Mouse (Mus musculus) adrenal gland, adult 8-10 months (tissue): Measurements from ENCODE around the gene Usp8. TPM values are rescaled to one million over a fixed set of nuclear protein-coding genes. Genes with fewer than 3 reads are reported as not detected.
A peak's percentile ranks its signal among the peaks of the same experiment; 100 is the strongest.

Source experiments
- DNase-seq: peaks from one replicate; pipeline ENCODE4 v3.0.0; 2022
- total RNA-seq, 4 experiments: library from RNA; stranded (reverse); gene quantifications; 2 replicates each; pipeline ENCODE4 v1.2.4; 2022

Gene Usp8
- total RNA-seq, 4 experiments from 2014 or later, result 67.9 to 76.5 (median 75.1) TPM

DNA sequence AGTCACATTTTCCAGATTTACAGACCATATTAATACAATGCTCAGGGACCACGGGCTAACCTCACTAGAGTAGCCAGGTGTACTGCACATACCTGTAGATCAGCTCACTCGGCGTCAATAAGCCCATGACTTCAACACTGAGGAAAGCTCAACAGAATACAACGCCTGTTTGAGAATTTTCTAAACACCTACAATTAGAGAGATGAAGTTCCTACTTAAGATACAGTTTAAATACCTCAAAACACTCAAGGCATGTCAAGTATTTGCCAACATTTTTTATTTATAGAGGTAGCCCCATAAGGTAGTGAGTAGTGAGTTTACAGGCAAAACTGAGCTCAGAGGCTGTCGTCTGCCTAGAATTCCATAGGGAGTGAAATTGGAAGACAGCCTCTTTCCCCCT is 36.3 kb downstream of the Usp8 start:
- no peak for DNase-seq

DNA sequence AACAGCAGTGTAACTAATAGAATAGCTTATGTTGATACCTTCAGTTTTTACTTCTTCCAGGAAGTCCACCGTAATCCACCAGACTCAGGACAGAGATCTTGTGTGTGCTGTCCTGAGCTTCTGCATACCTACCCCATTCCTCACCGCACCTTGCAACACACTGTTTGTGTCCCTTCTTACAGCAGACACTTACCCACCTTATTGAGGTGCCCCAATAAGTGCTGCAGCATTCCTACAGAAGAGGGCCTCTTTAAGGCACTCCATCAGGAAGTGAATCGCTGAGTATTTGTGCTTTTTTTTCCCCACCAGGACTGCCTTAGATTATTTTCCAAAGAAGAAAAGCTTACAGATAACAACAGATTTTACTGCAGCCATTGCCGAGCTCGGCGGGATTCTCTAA is 48.5 kb downstream of the Usp8 start:
- DNase-seq, result no peak

DNA sequence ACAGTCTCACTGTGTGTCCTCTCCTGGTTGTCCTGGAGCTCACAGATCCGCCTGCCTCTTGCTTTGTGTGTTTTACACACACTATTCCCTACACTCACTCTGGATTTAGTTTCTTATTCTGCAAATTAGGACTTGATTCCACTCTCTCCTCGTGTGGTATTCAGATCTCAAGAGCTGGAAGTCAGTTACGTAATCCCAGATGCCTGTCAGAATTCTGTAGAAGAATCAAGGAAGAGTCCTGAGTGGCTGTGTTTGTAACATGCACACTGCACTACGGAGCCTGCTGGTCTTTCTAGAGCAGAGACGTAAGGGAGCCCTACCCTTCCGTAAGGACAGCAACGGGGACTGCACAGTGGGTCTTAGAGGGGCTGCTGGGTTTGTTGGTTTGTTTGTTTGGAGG is 52.2 kb downstream of the Usp8 start:
- DNase-seq, result no peak

DNA sequence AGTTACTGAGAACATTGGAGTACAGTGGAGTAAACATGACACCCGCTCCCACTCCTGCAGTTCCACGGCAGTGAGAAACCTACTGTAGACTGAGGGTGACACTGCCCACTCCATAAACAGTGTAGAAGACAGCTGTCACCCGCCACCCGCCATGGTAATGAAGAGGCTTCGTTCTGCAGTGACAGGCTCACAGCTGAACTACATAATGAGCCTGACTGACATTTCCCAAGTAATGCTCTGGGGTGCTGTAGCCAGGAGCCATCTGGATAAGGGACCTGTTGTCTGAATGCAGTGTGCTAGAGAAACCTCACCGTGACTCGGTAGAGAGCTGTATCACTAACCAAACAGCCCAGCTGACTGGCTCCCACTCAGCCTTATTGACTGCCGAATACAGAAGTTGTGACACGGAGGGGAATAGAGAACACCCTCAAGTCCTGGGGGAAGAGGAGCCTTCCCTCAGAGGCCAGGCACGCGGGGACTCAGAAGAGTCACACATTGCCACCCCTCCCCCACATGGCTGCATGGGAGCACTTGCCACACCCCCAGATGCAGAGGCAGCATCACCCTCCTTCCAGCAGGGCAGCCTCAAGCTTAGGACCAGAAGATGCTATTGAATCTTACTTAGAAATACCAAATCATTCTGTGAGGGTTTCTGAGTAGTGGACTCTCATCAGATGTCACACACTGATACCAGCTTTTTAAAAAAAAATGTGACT is 58.9 kb downstream of the Usp8 start:
- no peak for DNase-seq

DNA sequence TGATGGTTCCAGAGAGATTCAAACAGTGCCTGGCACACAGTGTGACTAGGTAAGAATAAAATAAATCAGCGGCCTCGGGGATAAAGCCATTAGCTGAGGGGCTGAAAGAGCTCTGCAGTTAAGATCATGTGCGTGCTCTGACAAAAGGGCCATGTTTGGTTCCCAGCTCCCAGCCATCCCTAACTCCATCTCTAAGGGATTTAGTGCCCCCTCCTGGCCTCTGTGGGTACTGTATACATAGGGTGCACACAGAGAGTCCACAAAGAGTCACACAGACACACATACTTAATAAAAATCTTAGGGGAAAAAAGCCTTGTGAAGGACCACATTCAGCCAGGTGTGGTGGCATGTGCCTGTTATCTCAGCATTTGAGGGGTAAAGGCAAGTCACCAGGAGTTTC is 60.5 kb downstream of the Usp8 start:
- DNase-seq, result no peak

DNA sequence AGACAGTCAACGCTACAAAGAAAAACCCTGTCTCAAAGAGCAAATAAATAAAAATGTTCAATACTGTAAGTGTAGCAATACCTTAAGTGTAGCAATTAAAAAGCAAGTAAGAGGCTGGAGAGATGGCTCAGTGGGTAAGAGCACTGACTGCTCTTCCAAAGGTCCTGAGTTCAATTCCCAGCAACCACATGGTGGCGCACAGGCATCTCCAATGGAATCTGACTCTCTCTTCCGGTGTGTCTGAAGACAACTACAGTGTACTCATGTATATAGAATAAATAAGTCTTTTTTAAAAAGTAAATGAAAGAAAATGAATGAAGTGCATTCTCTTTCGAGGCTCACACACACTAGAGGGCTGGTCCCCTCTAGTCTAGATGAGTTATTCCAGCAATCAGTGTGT is 61.1 kb downstream of the Usp8 start:
- DNase-seq, result no peak

DNA sequence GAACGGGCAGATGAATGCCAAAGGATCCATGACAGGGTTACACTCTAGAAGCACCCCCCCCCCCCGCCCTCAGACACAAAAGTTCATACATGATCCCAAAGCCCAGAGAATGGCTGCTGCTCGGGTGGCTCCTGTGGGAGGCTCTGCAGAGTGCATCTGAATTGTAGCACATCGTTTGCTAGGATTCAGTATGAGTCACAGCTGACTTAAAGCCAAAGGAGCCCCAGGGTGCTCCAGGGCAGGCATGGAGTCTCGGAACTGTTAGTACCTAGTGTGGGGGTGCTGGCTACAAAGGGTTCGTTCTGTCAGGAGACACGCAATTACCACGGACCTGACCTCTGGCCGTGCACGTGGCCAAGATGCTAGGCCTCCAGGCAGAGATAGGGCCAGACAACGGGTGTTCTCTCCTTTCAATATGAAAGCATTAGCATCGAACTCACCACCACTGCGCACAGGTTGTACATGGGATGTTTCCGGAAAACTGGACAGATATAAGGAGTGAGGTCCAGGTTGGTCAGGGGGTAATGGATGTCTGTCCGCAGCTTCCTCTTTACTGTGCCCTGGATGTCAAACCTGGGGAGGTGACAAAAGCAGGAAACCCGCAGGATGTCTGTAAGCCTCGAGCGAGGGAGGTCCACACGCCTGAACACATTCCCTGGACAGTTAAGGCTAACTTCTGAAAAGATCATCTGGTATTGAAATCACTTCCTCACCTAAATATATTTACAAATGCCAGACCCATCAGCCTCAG is 62.5 kb downstream of the Usp8 start:
- no peak for DNase-seq

DNA sequence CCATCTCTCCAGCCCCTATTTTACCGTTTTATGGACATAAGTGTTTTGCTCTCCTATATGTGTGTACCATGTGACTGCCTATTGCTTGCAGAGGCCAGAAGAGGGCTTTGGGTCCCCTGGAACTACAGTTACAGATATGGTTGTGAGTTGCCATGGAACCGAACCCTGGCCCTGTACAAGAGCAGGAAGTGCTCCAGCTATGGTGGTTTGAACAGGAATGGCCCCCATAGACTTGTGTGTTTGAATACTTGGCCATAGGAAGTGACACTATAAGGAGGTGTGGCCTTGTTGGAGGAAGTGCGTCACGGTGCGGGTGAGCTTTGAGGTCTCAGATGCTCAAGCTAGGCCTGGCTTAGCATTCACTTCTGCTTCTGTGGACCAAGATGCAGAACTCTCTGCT is 65.1 kb downstream of the Usp8 start:
- no peak for DNase-seq

DNA sequence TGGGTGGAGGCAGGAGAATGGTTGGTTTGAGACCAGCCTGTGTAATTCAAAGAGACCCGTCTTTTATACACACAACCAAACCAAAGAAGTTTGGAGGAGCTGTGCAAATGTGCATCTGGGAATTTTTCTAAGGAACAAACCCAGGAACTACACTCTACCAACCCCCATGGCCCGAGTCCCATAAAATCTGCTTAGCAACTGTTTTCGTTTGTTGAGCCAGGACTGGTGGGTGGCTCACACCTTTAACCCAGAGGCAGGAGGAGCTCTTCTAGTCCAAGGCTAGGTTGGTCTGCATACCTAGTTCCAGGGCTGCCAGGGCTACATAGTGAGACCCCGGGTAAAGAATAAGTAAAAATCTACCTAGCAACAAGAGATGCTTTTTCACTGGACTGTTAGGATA is 68.8 kb downstream of the Usp8 start:
- no peak for DNase-seq

DNA sequence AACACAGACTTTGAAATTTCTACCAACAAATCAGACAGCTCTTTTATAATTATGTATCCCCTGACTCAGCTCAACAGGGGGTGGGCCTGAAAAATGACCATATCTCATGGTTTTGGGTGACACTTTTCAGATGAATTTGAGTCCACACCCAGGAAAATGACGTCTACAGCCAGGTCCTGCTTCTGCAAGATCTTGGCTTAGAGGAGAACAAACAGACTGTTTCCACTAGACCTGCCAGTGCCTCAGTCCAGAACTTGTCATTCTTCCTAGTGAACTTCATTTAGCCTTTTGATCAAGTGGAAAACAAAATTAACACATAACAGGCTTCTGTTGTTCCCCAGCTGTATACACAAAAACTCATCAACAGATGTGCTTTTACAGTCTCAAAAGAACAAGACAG is 69.3 kb downstream of the Usp8 start:
- DNase-seq, result no peak

DNA sequence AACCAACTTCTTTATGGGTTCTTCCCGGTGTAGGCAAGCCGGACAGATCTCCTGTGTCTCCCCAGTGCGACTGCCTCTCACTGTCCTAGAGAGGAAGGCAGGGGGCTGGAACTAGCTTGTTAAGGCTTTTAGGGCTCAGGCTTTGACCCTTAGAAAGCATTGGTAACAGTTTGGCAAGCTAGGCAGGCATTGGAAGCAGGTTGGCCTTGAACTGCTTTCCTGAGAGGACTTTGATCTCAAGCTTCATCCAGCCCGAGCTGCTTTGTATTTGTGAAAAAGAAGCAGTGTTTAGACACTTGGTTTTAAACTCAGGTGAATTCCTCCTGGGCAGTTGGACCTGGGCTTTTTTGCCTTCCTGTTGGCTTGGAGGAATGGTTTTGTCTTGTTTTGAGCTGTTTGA is 71.7 kb downstream of the Usp8 start:
- DNase-seq, result no peak

DNA sequence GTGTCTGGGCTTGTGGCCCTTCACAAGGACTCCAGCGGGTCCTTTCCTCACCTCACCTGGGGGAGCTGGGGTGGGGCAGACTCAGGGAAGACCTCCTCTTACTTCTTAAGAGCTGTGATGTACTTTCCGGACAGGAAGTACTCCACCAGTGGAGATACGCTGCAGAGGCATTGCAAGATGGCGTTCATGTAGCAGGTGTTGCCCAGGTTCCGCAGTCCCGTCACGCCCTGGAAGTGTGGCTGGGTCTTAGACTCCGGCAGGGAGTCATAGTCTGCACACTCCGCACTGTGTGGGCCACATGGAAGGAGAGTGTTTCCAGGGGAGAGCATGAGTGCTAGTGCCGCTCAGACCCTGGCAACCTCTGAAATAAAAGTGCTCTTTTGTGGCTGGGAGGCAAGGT is 73.2 kb downstream of the Usp8 start:
- DNase-seq, result no peak

DNA sequence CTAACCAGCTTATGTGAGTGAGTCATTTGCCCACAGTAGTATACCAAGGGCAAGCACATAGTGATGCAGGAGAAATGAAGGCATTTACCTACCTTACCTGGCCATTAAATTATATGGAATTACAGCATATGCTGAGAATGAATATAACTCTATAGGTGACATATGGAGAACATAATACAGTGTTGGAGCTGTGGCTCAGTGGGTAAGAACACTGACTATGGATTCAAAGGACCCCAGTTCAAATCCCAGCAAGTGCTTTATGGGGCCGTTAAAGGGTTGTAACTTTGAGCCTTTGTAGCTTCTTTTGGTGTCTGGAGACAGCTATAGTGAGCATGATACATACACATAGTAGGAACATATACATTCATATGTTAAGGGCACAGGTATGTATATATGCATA is 74.3 kb downstream of the Usp8 start:
- no peak for DNase-seq

DNA sequence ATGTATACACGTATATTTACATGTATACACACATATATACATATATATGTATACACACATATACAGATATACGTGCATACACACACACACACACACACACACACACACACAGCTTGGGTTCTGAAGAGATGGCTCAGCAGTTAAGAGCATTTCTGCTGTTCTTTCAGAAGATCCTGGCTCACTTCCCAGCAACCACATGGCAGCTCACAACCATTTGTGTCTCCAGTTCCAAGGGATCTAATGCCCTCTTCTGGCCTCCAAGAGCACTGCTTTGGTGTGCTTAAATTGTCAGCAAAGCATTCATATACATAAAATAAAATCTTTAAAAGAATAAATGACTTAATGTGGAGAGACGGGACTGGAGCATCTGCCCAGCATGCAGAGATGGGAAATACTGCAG is 75.3 kb downstream of the Usp8 start:
- DNase-seq, result peak; percentile 44

DNA sequence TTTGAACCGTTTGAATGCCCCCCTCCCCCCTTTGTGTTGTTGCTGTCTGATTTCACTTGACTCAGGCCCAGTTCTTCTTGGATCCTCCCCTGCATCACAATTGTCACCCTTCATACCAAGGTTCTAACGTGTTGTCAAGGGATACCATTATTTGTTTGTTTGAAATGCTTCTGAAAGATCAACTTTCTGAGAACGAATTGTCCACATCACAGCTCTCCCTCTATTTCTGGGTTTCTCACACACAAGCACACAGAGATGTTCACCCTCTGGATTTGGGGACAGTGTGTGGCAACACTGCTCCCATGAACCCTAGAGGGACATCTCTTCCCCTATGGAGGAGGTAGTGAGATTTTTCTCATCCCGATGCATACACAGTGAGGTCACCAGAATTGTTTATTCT is 76.2 kb downstream of the Usp8 start, which contains the start of gene Usp50:
Usp50 (minus strand) TSS at position 101 of the 400 bp plus-strand sequence.
- DNase-seq, result no peak

DNA sequence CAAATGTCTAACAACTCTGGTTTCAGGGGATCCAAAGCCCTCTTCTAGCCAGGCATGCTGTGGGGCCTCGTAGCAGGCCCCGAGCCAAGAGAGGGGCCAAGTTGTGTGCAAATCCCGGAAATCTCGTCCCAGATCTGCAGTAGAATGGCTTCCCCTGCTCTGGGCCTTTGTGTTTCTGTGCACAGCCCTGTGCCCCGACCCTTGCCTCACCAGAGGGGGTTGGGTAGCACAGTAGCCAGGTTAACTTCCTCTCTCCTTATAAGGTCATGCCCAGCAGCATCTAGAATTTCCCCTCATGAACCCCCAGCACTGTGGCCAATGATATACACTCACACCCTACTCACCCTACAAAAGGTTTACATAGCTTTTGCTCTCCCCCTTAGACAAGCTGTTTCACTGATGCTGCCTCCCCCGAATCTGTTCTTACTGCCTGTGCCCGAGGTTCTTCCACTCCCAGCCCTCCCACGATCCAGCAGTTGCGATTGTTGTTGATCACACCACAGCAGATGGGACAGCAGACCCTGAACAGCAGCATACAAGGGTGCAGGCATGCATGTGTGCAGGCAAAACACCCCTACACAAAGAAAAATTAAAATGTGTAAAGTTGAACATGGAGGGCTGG is 80.7 kb downstream of the Usp8 start:
- DNase-seq, result no peak

DNA sequence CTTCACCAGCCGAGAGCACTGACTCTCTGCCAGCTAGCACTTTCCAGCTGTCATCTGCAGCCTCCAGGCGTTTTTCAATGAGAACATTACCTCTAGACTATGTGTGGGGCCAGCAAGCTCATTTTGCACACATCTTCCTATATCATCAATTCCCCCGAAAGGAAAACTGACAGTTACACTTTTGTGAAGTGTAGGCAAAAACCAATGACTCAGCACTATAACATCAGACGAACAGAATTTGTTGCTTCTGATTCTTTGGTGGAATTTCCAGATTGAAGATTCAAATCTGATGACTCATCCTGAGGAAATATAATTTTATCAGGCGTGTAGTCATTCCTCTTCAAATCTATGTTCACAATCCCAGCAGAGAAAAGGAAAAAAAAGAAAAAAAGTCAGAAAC is 85.5 kb downstream of the Usp8 start:
- DNase-seq, result no peak

DNA sequence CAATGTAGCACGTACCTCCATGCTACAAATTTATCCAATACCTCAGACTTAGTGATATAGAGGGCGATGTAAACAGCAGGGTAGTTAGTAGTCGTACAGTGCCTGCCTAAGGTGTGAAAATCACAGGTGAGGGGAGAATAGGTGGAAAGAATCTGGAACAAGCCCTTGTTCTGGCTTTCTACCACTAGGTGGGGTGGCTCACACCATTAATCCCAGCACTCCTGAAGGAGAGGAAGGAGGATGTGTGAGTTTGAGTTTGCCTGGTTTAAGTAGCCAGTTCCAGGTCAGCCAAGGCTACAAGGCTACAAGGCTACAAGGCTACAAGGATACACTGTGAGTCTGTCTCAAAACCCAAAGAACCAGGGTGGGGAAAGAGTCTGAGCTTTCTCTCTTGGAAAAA is 88.6 kb downstream of the Usp8 start:
- DNase-seq, result no peak

DNA sequence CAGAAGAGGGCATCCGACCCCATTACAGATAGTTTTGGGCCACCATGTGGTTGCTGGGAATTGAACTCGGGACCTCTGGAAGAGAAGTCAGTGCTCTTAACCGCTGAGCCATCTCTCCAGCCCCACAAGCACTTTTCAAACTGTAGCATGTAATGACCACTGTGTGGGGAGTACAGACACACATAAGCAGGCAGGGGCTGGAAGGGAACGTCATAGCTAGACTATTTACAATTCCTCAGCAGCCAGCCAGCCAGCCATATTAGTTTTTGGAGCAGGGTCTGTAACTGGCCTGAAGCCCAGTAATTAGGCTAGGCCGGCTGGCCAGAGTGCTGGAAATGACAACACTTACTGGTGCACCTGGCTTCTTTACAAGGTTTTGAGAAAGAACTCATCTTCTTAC is 91.3 kb downstream of the Usp8 start:
- DNase-seq, result no peak

DNA sequence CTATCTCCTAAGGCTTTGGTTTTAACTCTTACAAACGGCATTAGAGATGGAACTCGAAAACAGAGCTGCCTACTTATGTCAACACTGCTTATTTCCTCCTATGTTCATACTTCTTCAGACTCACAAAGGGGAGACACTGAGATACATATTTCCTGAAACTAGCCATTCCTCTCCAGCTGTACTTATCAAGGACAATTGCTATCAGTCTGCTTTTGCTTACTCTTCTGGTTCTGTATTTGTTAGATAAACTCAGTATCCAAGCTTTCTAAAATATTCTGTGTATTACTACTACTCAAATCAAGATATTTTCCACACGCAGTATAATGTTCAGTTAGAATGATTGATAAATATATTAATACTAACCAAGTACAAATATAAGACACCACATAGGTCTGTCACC is 94.9 kb downstream of the Usp8 start:
- no peak for DNase-seq
